Mouse (Mus musculus): ENCODE results near the gene Prrc2b.
A peak's percentile ranks its signal among the peaks of the same experiment; 100 is the strongest.

Gene Prrc2b

DNA sequence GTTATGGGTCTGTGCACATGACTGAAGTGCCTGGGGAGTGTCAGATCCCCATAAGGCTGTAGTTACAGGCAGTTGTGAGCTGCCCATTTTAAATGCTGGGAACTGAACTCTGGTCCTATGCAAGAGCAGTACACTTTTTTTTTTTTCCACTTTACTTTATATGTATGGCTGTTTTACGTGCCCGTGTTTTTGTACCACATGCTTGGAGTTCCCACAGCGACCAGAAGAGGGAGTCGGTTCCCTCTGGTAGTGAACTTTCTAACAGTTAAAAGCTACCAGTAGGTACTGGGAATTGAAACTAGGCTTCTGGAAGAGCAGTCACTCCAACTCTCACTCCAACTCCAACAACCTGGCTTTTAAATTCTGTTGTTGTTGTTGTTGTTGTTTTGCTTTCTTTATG, 109.8 kb downstream of the Prrc2b start:
- DNase-seq (ENCODE audit: low read depth in 1 of 2, low spot score in 2 of 2) = peak; percentile 48 to 55

GRCm38 (mm10) chr2:32275823-32276222, 124.9 kb downstream of the Prrc2b start:
- no peak for DNase-seq (ENCODE audit: low read depth in 1 of 2, low spot score in 2 of 2)

GRCm38 (mm10) chr2:32282289-32282688, 131.4 kb downstream of the Prrc2b start:
- no peak for DNase-seq (ENCODE audit: low read depth in 1 of 2, low spot score in 2 of 2)

- peak in 1 of 2 experiments; percentile 27 for DNase-seq (ENCODE audit: low read depth in 1 of 2, low spot score in 2 of 2)
These were observed 131.8 kb downstream of the Prrc2b start for GRCm38 (mm10) chr2:32282727-32283126.

DNA sequence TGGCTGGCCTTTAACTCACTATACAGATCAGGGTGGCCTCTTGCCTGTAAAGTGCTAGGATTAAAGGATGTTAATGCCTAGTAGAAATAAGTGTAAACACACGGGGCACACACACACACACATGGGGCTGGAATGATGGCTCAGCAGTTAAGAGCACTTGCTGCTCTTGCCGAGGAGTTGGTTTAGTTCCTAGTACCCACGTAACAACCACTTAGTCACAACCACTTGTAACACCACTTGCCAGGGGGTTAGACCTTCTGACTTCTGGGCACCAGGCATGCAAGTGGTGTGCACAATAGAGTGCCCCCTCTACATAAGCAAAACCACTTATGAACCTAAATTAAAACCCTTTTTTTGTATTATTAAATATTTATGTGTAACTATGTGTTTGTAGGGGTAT, 133.1 kb downstream of the Prrc2b start:
- no peak for DNase-seq (ENCODE audit: low read depth in 1 of 2, low spot score in 2 of 2)

Measured in monocyte, adult 2 months (primary cell).